Mouse (Mus musculus) thymus, postnatal 25 days (tissue): ENCODE results near the gene Thsd7b.
"Not testable (repeated sequence)": the region's sequence is repeated elsewhere in the genome, so short reads cannot be mapped to it uniquely, and the experiment has no call there.

ENCODE experiments used
- DNase-seq: peaks from one replicate; pipeline ENCODE4 v3.0.0; 2022

The Thsd7b gene

GRCm38 (mm10) chr1:129532206-129532605 lies 259.1 kb downstream of the Thsd7b start:
- no peak for DNase-seq

- DNase-seq, result no peak
Observed at GRCm38 (mm10) chr1:129538508-129538907, 265.4 kb downstream of the Thsd7b start.

- DNase-seq, result no peak
Observed at GRCm38 (mm10) chr1:129538970-129539369, 265.9 kb downstream of the Thsd7b start.

GRCm38 (mm10) chr1:129540751-129541150 lies 267.6 kb downstream of the Thsd7b start:
- DNase-seq, result no peak

DNA sequence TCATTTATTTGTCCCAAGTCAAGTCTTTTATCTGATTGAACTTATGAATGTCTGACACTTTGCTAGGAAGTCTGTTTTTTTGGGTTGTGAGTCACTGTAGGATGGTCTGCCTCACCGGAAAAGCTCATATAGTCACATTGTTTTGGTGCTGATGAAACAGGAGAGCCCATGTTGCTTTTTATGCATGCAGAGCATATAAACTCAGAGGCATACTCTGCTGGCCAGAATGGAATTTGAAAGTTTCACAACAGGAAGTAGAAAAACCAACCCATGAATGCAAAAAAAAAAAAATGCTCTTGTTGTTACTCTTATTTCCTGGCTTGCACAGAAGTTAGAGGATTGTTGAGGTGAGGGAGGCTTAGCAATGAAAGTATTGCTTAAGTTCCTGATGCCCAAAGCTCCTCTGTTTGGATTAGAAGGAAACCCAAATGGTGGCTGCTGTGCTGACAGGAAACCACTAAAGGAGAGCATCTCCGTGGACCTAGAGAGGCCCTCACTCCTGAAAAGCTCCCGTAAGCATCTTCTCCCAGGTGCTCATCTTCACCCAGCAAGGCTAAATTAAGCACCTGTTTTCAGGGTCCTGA lies 269.6 kb downstream of the Thsd7b start:
- DNase-seq, result no peak

DNA sequence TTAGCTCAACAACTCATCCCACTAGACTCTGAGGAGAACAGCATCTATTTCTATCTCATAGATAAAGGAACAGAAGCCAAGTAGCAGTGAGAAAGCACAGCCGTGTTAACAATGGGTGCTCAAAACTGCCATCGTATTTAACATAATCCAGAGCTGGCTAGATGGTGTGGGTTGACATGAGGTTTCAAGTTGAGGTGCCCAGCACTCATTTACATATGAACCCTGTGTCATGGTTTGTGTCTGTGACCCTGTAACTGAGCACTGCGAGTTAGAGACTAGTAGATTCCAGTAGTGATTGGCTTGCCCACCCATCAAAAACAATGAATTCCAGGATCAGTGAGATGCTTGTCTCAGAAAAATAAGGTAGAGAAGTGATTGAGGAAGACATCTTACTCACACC lies 270.1 kb downstream of the Thsd7b start:
- no peak for DNase-seq

DNA sequence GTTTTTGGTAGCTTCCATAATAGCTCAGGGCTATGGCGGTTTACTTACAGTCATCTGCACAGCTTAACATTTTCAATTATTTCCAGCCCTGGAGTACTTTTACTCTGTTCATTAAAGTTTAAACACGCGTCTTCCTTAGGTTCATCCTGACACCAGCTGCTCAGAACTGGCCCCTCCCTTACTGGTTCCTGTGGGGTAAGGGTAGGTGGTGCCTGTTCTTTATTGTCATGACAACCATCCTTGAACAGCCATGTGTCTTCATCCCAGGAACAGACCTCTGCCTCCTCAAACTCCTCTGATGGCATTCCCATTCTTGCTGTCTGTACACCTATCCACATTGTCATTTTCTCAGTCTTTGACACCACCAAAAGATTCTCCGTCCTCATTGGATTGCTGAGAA lies 285.0 kb downstream of the Thsd7b start:
- DNase-seq, result no peak

- no peak for DNase-seq
Observed at GRCm38 (mm10) chr1:129559137-129559536, 286.0 kb downstream of the Thsd7b start.

DNA sequence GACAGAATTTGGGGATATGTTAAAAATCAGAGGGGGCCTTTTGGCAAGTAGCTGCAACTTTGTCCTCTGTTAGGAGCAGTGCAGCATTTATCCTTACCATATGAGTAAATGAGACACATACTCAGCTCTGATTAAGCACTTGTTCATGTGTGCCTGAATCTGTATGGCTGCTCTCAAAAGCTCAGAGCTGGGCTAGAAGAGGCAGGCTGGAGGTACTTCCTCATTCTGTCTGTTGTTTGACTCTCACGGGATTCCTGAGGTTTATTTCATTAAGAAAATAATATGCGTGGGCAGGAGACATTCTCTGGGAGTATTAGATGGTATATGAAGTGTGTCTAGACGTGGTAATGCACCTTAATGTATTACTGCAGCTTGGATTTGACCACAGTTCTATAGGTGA lies 286.7 kb downstream of the Thsd7b start:
- no peak for DNase-seq

GRCm38 (mm10) chr1:129562707-129563106 lies 289.6 kb downstream of the Thsd7b start:
- no peak for DNase-seq

DNA sequence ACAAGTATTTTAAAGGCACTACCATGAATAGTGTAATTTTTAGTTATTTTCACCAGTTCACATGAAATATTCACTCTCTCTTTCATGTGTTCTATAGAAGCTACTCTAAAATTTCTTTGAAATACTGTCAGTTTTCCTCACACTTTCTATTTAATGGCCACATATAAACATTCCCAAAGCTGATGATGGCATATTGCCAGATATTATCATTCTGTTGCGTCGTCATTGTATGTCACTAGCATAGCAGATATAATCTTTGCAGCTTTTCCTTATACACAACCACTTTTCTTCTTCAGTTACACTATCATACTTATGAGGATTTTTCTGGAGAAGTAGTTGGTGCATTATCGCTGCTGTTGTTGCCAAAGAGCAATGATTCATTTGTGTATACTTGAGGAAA lies 297.4 kb downstream of the Thsd7b start:
- DNase-seq, result no peak

DNA sequence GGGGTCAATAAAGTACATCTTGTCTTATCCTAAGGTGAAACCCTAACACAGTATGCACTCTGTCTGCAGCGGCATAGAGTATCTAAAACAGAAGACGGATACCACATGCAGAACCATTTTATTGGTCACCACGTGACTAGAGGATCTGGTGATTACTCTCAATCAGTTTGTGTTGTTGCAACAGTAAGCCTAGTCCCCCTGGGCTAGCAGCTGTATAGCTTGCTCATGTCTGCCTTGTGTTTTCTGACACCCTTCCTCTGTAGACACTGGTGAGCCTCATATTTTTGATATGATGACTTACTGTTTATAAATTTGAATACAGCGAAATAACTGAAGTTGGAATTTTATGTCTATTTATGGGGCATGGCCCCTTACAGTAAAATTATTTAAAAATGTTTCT lies 306.9 kb downstream of the Thsd7b start:
- DNase-seq, result no peak

- no peak for DNase-seq
Observed at GRCm38 (mm10) chr1:129586635-129587034, 313.5 kb downstream of the Thsd7b start.

GRCm38 (mm10) chr1:129589366-129590002 lies 316.4 kb downstream of the Thsd7b start:
- no peak for DNase-seq

GRCm38 (mm10) chr1:129595447-129595846 lies 322.3 kb downstream of the Thsd7b start:
- no peak for DNase-seq

DNA sequence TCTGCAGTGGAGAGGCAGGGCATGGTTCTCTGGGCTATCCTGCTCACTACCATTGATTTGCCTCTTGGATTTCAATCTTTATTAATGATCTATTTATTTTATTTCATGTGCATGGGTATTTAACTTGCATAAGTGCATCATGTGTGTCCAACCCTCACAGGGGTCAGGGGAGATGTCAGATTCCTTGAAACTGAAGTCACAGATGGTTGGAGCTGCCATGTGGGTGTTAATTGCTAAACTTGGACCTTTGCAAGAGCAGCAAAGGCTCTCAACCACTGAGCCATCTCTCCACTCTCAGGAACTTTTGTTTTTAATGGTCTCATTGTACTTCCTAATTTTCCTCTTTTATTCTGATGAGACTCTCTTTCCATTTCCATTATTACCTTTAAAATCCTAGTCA lies 327.8 kb downstream of the Thsd7b start:
- no peak for DNase-seq

GRCm38 (mm10) chr1:129602284-129602683 lies 329.2 kb downstream of the Thsd7b start:
- DNase-seq, result no peak

DNA sequence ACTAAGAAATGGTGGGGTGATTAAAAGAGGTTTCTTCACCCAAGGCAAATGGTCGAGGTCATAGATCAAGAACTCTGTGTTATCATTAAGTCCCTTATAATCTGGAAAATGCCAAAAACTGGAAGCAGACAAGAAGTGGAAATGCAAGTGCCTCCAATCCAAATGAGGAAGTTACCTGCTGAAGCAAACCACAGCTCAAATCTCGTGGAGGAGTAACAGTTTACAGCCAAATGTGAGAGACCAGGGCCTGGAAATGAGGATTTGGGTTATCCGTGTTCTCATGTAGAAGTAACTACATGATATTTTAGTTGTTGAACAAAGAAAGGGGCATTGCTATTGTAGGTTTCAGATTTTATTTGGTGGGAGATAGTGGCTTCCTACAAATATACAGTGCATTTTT lies 335.3 kb downstream of the Thsd7b start:
- no peak for DNase-seq

- DNase-seq, result no peak
Observed at GRCm38 (mm10) chr1:129616080-129616479, 343.0 kb downstream of the Thsd7b start.

GRCm38 (mm10) chr1:129619440-129620301 lies 346.6 kb downstream of the Thsd7b start:
- DNase-seq, result no peak

GRCm38 (mm10) chr1:129624519-129624918 lies 351.4 kb downstream of the Thsd7b start:
- no peak for DNase-seq

GRCm38 (mm10) chr1:129635146-129635545 lies 362.0 kb downstream of the Thsd7b start:
- no peak for DNase-seq

GRCm38 (mm10) chr1:129644252-129644861 lies 371.3 kb downstream of the Thsd7b start:
- no peak for DNase-seq

GRCm38 (mm10) chr1:129651448-129651847 lies 378.3 kb downstream of the Thsd7b start:
- not testable (repeated sequence) for DNase-seq
